Mouse (Mus musculus) C2C12 (cell line): ENCODE results near the gene Grin3a. TPM values are rescaled to one million over a fixed set of nuclear protein-coding genes. Genes with fewer than 3 reads are reported as not detected.

Experiments used
- H3K27me3 ChIP-seq: one replicate; pipeline ENCODE4 v1.6.1; 2011; ENCODE audit not compliant: control insufficient read depth, insufficient read depth, insufficient read length
- H3K36me3 ChIP-seq: one replicate; pipeline ENCODE4 v1.6.1; 2011; ENCODE audit not compliant: control insufficient read depth, insufficient read depth
- H3K4me3 ChIP-seq: one replicate; pipeline ENCODE4 v1.5.1; 2011; ENCODE audit warnings: mild to moderate bottlenecking, control low read depth; ENCODE audit not compliant: poor library complexity, insufficient read depth, severe bottlenecking
- H3K79me2 ChIP-seq: one replicate; pipeline ENCODE4 v1.6.1; 2011; ENCODE audit not compliant: control insufficient read depth, insufficient read depth
- H3K79me3 ChIP-seq: one replicate; pipeline ENCODE4 v1.6.1; 2011; ENCODE audit warnings: low read depth, control low read depth
- H3ac ChIP-seq: one replicate; pipeline ENCODE3; 2011; ENCODE audit warnings: low read depth; ENCODE audit not compliant: control insufficient read depth, insufficient read length
- CEBPB ChIP-seq: IDR thresholded peaks from one replicate; pipeline ENCODE4 v1.6.1; 2011; ENCODE audit warnings: low read depth, mild to moderate bottlenecking, control low read depth, moderate library complexity
- CTCF ChIP-seq: IDR thresholded peaks from one replicate; pipeline ENCODE4 v1.5.1; 2011; ENCODE audit not compliant: control insufficient read depth, insufficient read depth, insufficient read length
- FOSL1 ChIP-seq: IDR thresholded peaks from one replicate; pipeline ENCODE4 v1.8.0; 2011; ENCODE audit warnings: mild to moderate bottlenecking, low read length; ENCODE audit not compliant: poor library complexity, insufficient read depth, severe bottlenecking
- MAX ChIP-seq: IDR thresholded peaks from one replicate; pipeline ENCODE4 v1.6.1; 2011; ENCODE audit warnings: mild to moderate bottlenecking, control low read depth
- MYOD1 ChIP-seq: IDR thresholded peaks from one replicate; pipeline ENCODE4 v1.6.1; 2011; ENCODE audit warnings: low read depth; ENCODE audit not compliant: control insufficient read depth, insufficient read length
- MYOG ChIP-seq: IDR thresholded peaks from one replicate; pipeline ENCODE4 v1.6.1; 2011; ENCODE audit not compliant: control insufficient read depth, insufficient read length; ENCODE audit errors: extremely low read depth
- USF1 ChIP-seq: IDR thresholded peaks from one replicate; pipeline ENCODE4 v1.6.1; 2011; ENCODE audit warnings: low read depth, mild to moderate bottlenecking, control low read depth, moderate library complexity
- polyA plus RNA-seq: library from polyadenylated mRNA; unstranded; fragments of >200 nt; fragmentation: generic; extraction: Trizol; gene quantifications from one replicate; pipeline ENCODE4 v1.2.1, GENCODE M21; 2012; ENCODE audit warnings: missing spikeins

The Grin3a gene
- polyA plus RNA-seq, 1 experiment = 0.01 TPM

GRCm38 (mm10) chr4:49788971-49789370 lies 56.6 kb downstream of the Grin3a start:
- H3K79me3 ChIP-seq = no peaks in the 10 kb centered on the region
- no peak overlapping the region for H3ac ChIP-seq
- H3K36me3 ChIP-seq = no peaks in the 10 kb centered on the region
- H3K79me2 ChIP-seq = no peaks in the 10 kb centered on the region
- no peak for TF ChIP-seq MYOG
- TF ChIP-seq CTCF = no peak
- TF ChIP-seq FOSL1 = no peak
- no peak for TF ChIP-seq USF1
- no peak for TF ChIP-seq MYOD1
- TF ChIP-seq CEBPB = no peak
- no peak for TF ChIP-seq MAX
- no peak overlapping the region for H3K4me3 ChIP-seq
- H3K27me3 ChIP-seq = no peaks in the 10 kb centered on the region

GRCm38 (mm10) chr4:49742847-49743246 lies 102.7 kb downstream of the Grin3a start:
- H3K27me3 ChIP-seq = no peaks in the 10 kb centered on the region
- H3K36me3 ChIP-seq = no peaks in the 10 kb centered on the region
- no peaks in the 10 kb centered on the region for H3K79me2 ChIP-seq
- H3K4me3 ChIP-seq = no peak overlapping the region
- H3K79me3 ChIP-seq = no peaks in the 10 kb centered on the region
- TF ChIP-seq MYOG = no peak
- no peak for TF ChIP-seq MAX
- TF ChIP-seq FOSL1 = no peak
- no peak for TF ChIP-seq CEBPB
- TF ChIP-seq CTCF = no peak
- TF ChIP-seq MYOD1 = no peak
- no peak for TF ChIP-seq USF1
- H3ac ChIP-seq = no peak overlapping the region

GRCm38 (mm10) chr4:49741942-49742341 lies 103.6 kb downstream of the Grin3a start:
- H3K4me3 ChIP-seq = no peak overlapping the region
- no peaks in the 10 kb centered on the region for H3K27me3 ChIP-seq
- no peaks in the 10 kb centered on the region for H3K36me3 ChIP-seq
- no peaks in the 10 kb centered on the region for H3K79me3 ChIP-seq
- H3ac ChIP-seq = no peak overlapping the region
- TF ChIP-seq MYOD1 = no peak
- TF ChIP-seq USF1 = no peak
- TF ChIP-seq CEBPB = no peak
- TF ChIP-seq MAX = no peak
- TF ChIP-seq CTCF = no peak
- TF ChIP-seq MYOG = no peak
- no peak for TF ChIP-seq FOSL1
- H3K79me2 ChIP-seq = no peaks in the 10 kb centered on the region

GRCm38 (mm10) chr4:49740796-49741766 lies 104.5 kb downstream of the Grin3a start:
- Histone ChIP-seq H3ac (no peak overlapping the region), H3K79me3 (no peaks in the 10 kb centered on the region), H3K36me3 (no peaks in the 10 kb centered on the region), H3K79me2 (no peaks in the 10 kb centered on the region), H3K4me3 (no peak overlapping the region), H3K27me3 (no peaks in the 10 kb centered on the region)
- no peak for TF ChIP-seq CTCF

GRCm38 (mm10) chr4:49739561-49739960 lies 106.0 kb downstream of the Grin3a start:
- Histone ChIP-seq H3K36me3 (no peaks in the 10 kb centered on the region), H3K79me3 (no peaks in the 10 kb centered on the region)
- TF ChIP-seq CTCF = no peak
- no peak for TF ChIP-seq MYOD1
- TF ChIP-seq MAX = no peak
- no peak for TF ChIP-seq USF1
- TF ChIP-seq FOSL1 = no peak
- no peak for TF ChIP-seq CEBPB
- TF ChIP-seq MYOG = no peak

GRCm38 (mm10) chr4:49729326-49729725 lies 116.2 kb downstream of the Grin3a start:
- H3K27me3 ChIP-seq = no peaks in the 10 kb centered on the region
- TF ChIP-seq MAX (no peak), USF1 (no peak), MYOG (no peak), CEBPB (no peak), FOSL1 (no peak), CTCF (no peak), MYOD1 (no peak)
- H3K79me2 ChIP-seq = no peaks in the 10 kb centered on the region
- no peaks in the 10 kb centered on the region for H3K36me3 ChIP-seq
- no peak overlapping the region for H3K4me3 ChIP-seq
- H3ac ChIP-seq = no peak overlapping the region
- H3K79me3 ChIP-seq = no peaks in the 10 kb centered on the region

More at GRCm38 (mm10) chr4:49739561-49739960, 106.0 kb downstream of the Grin3a start:
- Histone ChIP-seq H3ac (no peak overlapping the region), H3K27me3 (no peaks in the 10 kb centered on the region), H3K79me2 (no peaks in the 10 kb centered on the region), H3K4me3 (no peak overlapping the region)
